Mouse (Mus musculus) forebrain, embryonic 15.5 days (tissue): Measurements from ENCODE around the gene Ank3. TPM values are rescaled to one million over a fixed set of nuclear protein-coding genes. Genes with fewer than 3 reads are reported as not detected.

Experiments used
- ATAC-seq: fragments of 200-750 bp; cut with Nextera tagmentation; replicated peaks from 2 replicates; pipeline ENCODE4 v1.8.0; 2017; ENCODE audit warnings: mild to moderate bottlenecking, moderate TSS enrichment, moderate library complexity
- H3K27ac ChIP-seq: fragments of 300-500 bp; sonication (generic); replicated peaks from 2 replicates; pipeline ENCODE4 v1.5.1; 2015; ENCODE audit warnings: mild to moderate bottlenecking, inconsistent platforms
- H3K27me3 ChIP-seq: fragments of 300-500 bp; sonication (generic); 2 replicates; pipeline ENCODE4 v1.6.1; 2015; ENCODE audit warnings: inconsistent platforms
- H3K36me3 ChIP-seq: fragments of 300-500 bp; sonication (generic); 2 replicates; pipeline ENCODE4 v1.6.1; 2015; ENCODE audit warnings: mild to moderate bottlenecking, inconsistent platforms
- H3K4me1 ChIP-seq: fragments of 300-500 bp; sonication (generic); 2 replicates; pipeline ENCODE4 v1.6.1; 2015; ENCODE audit warnings: inconsistent platforms
- H3K4me2 ChIP-seq: fragments of 300-500 bp; sonication (generic); replicated peaks from 2 replicates; pipeline ENCODE4 v1.6.1; 2015; ENCODE audit warnings: mild to moderate bottlenecking, inconsistent platforms
- H3K4me3 ChIP-seq: fragments of 300-500 bp; sonication (generic); 2 replicates; pipeline ENCODE4 v1.5.1; 2015; ENCODE audit warnings: mild to moderate bottlenecking, inconsistent platforms
- H3K9ac ChIP-seq: fragments of 300-500 bp; sonication (generic); replicated peaks from 2 replicates; pipeline ENCODE4 v1.6.1; 2015; ENCODE audit warnings: mild to moderate bottlenecking, inconsistent platforms
- H3K9me3 ChIP-seq: fragments of 300-500 bp; sonication (generic); 2 replicates; pipeline ENCODE4 v1.6.1; 2016; ENCODE audit warnings: inconsistent platforms
- WGBS: fragments of 180-500 bp; shearing (Covaris S2); methylation state at CpG from one replicate; pipeline ENCODE4 v1.1.7; 2015; ENCODE audit warnings: mixed read lengths; 5-methylcytosine and 5-hydroxymethylcytosine counted together
- polyA plus RNA-seq: library from polyadenylated mRNA; unstranded; fragments of >200 nt; fragmentation: Nextera tagmentation; extraction: Ambion mirVana; gene quantifications from 2 replicates; pipeline ENCODE4 v1.2.1, GENCODE M21; 2015

Ank3 gene
- polyA plus RNA-seq, 1 experiment from 2014 or later: 91.2 TPM

- Histone ChIP-seq H3K27me3 (no peaks in the 10 kb centered on the region), H3K9me3 (no peaks in the 10 kb centered on the region)
- 95% methylated on average over 6 of the region's 6 CpGs for WGBS
These were observed 21.7 kb downstream of the Ank3 start for GRCm38 (mm10) chr10:69420306-69420705.

GRCm38 (mm10) chr10:69424051-69424450 is 25.5 kb downstream of the Ank3 start:
- no peak overlapping the region for H3K4me3 ChIP-seq
- H3K4me2 ChIP-seq: no peak overlapping the region
- H3K27me3 ChIP-seq: no peaks in the 10 kb centered on the region
- H3K9me3 ChIP-seq: no peaks in the 10 kb centered on the region
- H3K9ac ChIP-seq: no peak overlapping the region
- 93% methylated on average over 3 of the region's 3 CpGs for WGBS
- H3K36me3 ChIP-seq: no peaks in the 10 kb centered on the region
- no peak for ATAC-seq
- H3K4me1 ChIP-seq: no peaks in the 10 kb centered on the region
- no peak overlapping the region for H3K27ac ChIP-seq

More at GRCm38 (mm10) chr10:69420306-69420705, 21.7 kb downstream of the Ank3 start:
- Histone ChIP-seq H3K4me1 (no peaks in the 10 kb centered on the region), H3K4me2 (no peak overlapping the region), H3K9ac (no peak overlapping the region), H3K27ac (no peak overlapping the region), H3K36me3 (no peaks in the 10 kb centered on the region), H3K4me3 (no peak overlapping the region)
- ATAC-seq: no peak

GRCm38 (mm10) chr10:69430138-69430537 is 31.6 kb downstream of the Ank3 start:
- H3K9ac ChIP-seq: no peak overlapping the region
- H3K4me1 ChIP-seq: no peaks in the 10 kb centered on the region
- no peak overlapping the region for H3K27ac ChIP-seq
- H3K36me3 ChIP-seq: no peaks in the 10 kb centered on the region
- H3K9me3 ChIP-seq: no peaks in the 10 kb centered on the region
- no peak overlapping the region for H3K4me2 ChIP-seq
- ATAC-seq: no peak
- no peak overlapping the region for H3K4me3 ChIP-seq
- WGBS: 92% methylated on average over 4 of the region's 4 CpGs
- no peaks in the 10 kb centered on the region for H3K27me3 ChIP-seq

GRCm38 (mm10) chr10:69431101-69431500 is 32.5 kb downstream of the Ank3 start:
- H3K9ac ChIP-seq: no peak overlapping the region

GRCm38 (mm10) chr10:69435213-69435612 is 36.6 kb downstream of the Ank3 start:
- Histone ChIP-seq H3K27me3 (no peaks in the 10 kb centered on the region), H3K9me3 (no peaks in the 10 kb centered on the region), H3K4me3 (no peak overlapping the region), H3K27ac (no peak overlapping the region), H3K4me1 (no peaks in the 10 kb centered on the region), H3K9ac (no peak overlapping the region), H3K36me3 (no peaks in the 10 kb centered on the region), H3K4me2 (no peak overlapping the region)
- 87% methylated on average over 6 of the region's 6 CpGs for WGBS
- no peak for ATAC-seq

More at GRCm38 (mm10) chr10:69431101-69431500, 32.5 kb downstream of the Ank3 start:
- H3K4me2 ChIP-seq: no peak overlapping the region
- no peak overlapping the region for H3K4me3 ChIP-seq
- H3K4me1 ChIP-seq: no peaks in the 10 kb centered on the region
- H3K27ac ChIP-seq: no peak overlapping the region
- no peak for ATAC-seq
- 84% methylated on average over 7 of the region's 7 CpGs for WGBS
- H3K27me3 ChIP-seq: no peaks in the 10 kb centered on the region
- no peaks in the 10 kb centered on the region for H3K36me3 ChIP-seq
- H3K9me3 ChIP-seq: no peaks in the 10 kb centered on the region

GRCm38 (mm10) chr10:69439449-69439848 is 40.9 kb downstream of the Ank3 start:
- H3K36me3 ChIP-seq: no peaks in the 10 kb centered on the region
- H3K4me3 ChIP-seq: no peak overlapping the region
- H3K9me3 ChIP-seq: no peaks in the 10 kb centered on the region
- H3K4me1 ChIP-seq: no peaks in the 10 kb centered on the region
- H3K27ac ChIP-seq: no peak overlapping the region
- no peak overlapping the region for H3K4me2 ChIP-seq
- H3K9ac ChIP-seq: no peak overlapping the region
- WGBS: 75% methylated on average over 8 of the region's 8 CpGs
- no peak for ATAC-seq
- no peaks in the 10 kb centered on the region for H3K27me3 ChIP-seq

- Histone ChIP-seq H3K9me3 (no peaks in the 10 kb centered on the region), H3K36me3 (no peaks in the 10 kb centered on the region), H3K27me3 (no peaks in the 10 kb centered on the region), H3K4me3 (no peak overlapping the region), H3K9ac (no peak overlapping the region), H3K27ac (no peak overlapping the region), H3K4me2 (no peak overlapping the region), H3K4me1 (no peaks in the 10 kb centered on the region)
- 78% methylated on average over 5 of the region's 5 CpGs for WGBS
- no peak for ATAC-seq
These were observed 46.0 kb downstream of the Ank3 start for GRCm38 (mm10) chr10:69444546-69444945.

GRCm38 (mm10) chr10:69445951-69446350 is 47.4 kb downstream of the Ank3 start:
- Histone ChIP-seq H3K36me3 (no peaks in the 10 kb centered on the region), H3K9ac (no peak overlapping the region), H3K4me3 (no peak overlapping the region), H3K4me1 (no peaks in the 10 kb centered on the region), H3K9me3 (no peaks in the 10 kb centered on the region), H3K4me2 (no peak overlapping the region), H3K27ac (no peak overlapping the region), H3K27me3 (no peaks in the 10 kb centered on the region)
- 68% methylated on average over 7 of the region's 7 CpGs for WGBS
- ATAC-seq: no peak

GRCm38 (mm10) chr10:69446566-69446965 is 48.0 kb downstream of the Ank3 start:
- Histone ChIP-seq H3K4me3 (no peak overlapping the region), H3K9me3 (no peaks in the 10 kb centered on the region), H3K27me3 (no peaks in the 10 kb centered on the region), H3K27ac (no peak overlapping the region), H3K9ac (no peak overlapping the region), H3K4me2 (no peak overlapping the region), H3K36me3 (no peaks in the 10 kb centered on the region), H3K4me1 (no peaks in the 10 kb centered on the region)
- 85% methylated on average over 5 of the region's 5 CpGs for WGBS
- no peak for ATAC-seq

GRCm38 (mm10) chr10:69447308-69447707 is 48.7 kb downstream of the Ank3 start:
- no peak overlapping the region for H3K27ac ChIP-seq
- no peak for ATAC-seq
- no peaks in the 10 kb centered on the region for H3K27me3 ChIP-seq
- H3K4me2 ChIP-seq: no peak overlapping the region
- no peaks in the 10 kb centered on the region for H3K9me3 ChIP-seq
- H3K4me3 ChIP-seq: no peak overlapping the region
- no peak overlapping the region for H3K9ac ChIP-seq
- H3K4me1 ChIP-seq: 0 out of 2 replicates have a peak, but pooled peaks cover under 1% of the 10 kb centered on the region
- WGBS: 90% methylated on average over 5 of the region's 5 CpGs
- no peaks in the 10 kb centered on the region for H3K36me3 ChIP-seq

GRCm38 (mm10) chr10:69448174-69448573 is 49.6 kb downstream of the Ank3 start:
- no peaks in the 10 kb centered on the region for H3K9me3 ChIP-seq
- no peak overlapping the region for H3K4me2 ChIP-seq
- no peak overlapping the region for H3K27ac ChIP-seq
- H3K4me1 ChIP-seq: 0 out of 2 replicates have a peak, but pooled peaks cover 3% of the 10 kb centered on the region
- WGBS: 32% methylated on average over 3 of the region's 3 CpGs
- no peaks in the 10 kb centered on the region for H3K36me3 ChIP-seq
- no peak overlapping the region for H3K4me3 ChIP-seq
- H3K9ac ChIP-seq: no peak overlapping the region
- no peaks in the 10 kb centered on the region for H3K27me3 ChIP-seq
- ATAC-seq: no peak

GRCm38 (mm10) chr10:69451006-69451405 is 52.4 kb downstream of the Ank3 start:
- 0 out of 2 replicates have a peak, but pooled peaks cover 3% of the 10 kb centered on the region for H3K4me1 ChIP-seq
- no peaks in the 10 kb centered on the region for H3K9me3 ChIP-seq
- H3K36me3 ChIP-seq: no peaks in the 10 kb centered on the region
- no peak overlapping the region for H3K4me3 ChIP-seq
- ATAC-seq: no peak
- no peaks in the 10 kb centered on the region for H3K27me3 ChIP-seq
- H3K4me2 ChIP-seq: no peak overlapping the region
- H3K9ac ChIP-seq: no peak overlapping the region
- 72% methylated on average over 5 of the region's 5 CpGs for WGBS
- no peak overlapping the region for H3K27ac ChIP-seq
